Mouse (Mus musculus) forelimb bud, embryonic 11.5 days (tissue): Measurements from ENCODE around the gene Rnf31.

Source experiments
- DNase-seq: peaks from one replicate; pipeline ENCODE4 v3.0.0-alpha.2; 2012; ENCODE audit warnings: low read depth, low spot score

The Rnf31 gene

GRCm38 (mm10) chr14:55604823-55605222 is 13.3 kb downstream of the Rnf31 start:
- DNase-seq = no peak

GRCm38 (mm10) chr14:55605743-55606459 is 14.4 kb downstream of the Rnf31 start:
- DNase-seq = no peak

- DNase-seq = no peak
Measured at GRCm38 (mm10) chr14:55608339-55608738, 16.8 kb downstream of the Rnf31 start.

GRCm38 (mm10) chr14:55613346-55613745 is 21.8 kb downstream of the Rnf31 start:
- DNase-seq = no peak

GRCm38 (mm10) chr14:55614565-55615178 is 23.2 kb downstream of the Rnf31 start:
- no peak for DNase-seq

GRCm38 (mm10) chr14:55615876-55616275 is 24.4 kb downstream of the Rnf31 start:
- no peak for DNase-seq

- no peak for DNase-seq
Measured at GRCm38 (mm10) chr14:55616844-55617243, 25.3 kb downstream of the Rnf31 start.

GRCm38 (mm10) chr14:55617822-55618221 is 26.3 kb downstream of the Rnf31 start, which contains the start of gene Rec8:
TSS of gene Rec8 (plus strand) at chr14:55618037.
- peak; percentile 12 for DNase-seq

- no peak for DNase-seq
Measured at GRCm38 (mm10) chr14:55618486-55619195, 27.1 kb downstream of the Rnf31 start.

GRCm38 (mm10) chr14:55628077-55628827 is 36.7 kb downstream of the Rnf31 start:
- DNase-seq = no peak

- no peak for DNase-seq
Measured at GRCm38 (mm10) chr14:55629312-55629711, 37.8 kb downstream of the Rnf31 start.

GRCm38 (mm10) chr14:55634874-55635522 is 43.5 kb downstream of the Rnf31 start:
- DNase-seq = no peak

- peak; percentile 82 for DNase-seq
Measured at GRCm38 (mm10) chr14:55635523-55636007, 44.1 kb downstream of the Rnf31 start, which contains the start of gene Ipo4. TSS of gene Ipo4 (minus strand) at chr14:55635957.

- DNase-seq = no peak
Measured at GRCm38 (mm10) chr14:55637795-55638194, 46.3 kb downstream of the Rnf31 start, which contains the start of gene Gm49378. TSS of gene Gm49378 (minus strand) at chr14:55637895.

GRCm38 (mm10) chr14:55640816-55641215 is 49.3 kb downstream of the Rnf31 start:
- DNase-seq = no peak

GRCm38 (mm10) chr14:55641291-55641690 is 49.8 kb downstream of the Rnf31 start:
- DNase-seq = no peak

GRCm38 (mm10) chr14:55642679-55643059 is 51.2 kb downstream of the Rnf31 start:
- no peak for DNase-seq

GRCm38 (mm10) chr14:55643060-55643907 is 51.8 kb downstream of the Rnf31 start, which contains the start of gene Tm9sf1:
TSS of gene Tm9sf1 (minus strand) at chr14:55643806.
- peak; percentile 64 for DNase-seq

GRCm38 (mm10) chr14:55644261-55644888 is 52.9 kb downstream of the Rnf31 start:
- no peak for DNase-seq
